Mouse (Mus musculus): ENCODE measurements around the gene Abcb4. TPM values are rescaled to one million over a fixed set of nuclear protein-coding genes. Genes with fewer than 3 reads are reported as not detected.

The Abcb4 gene
- polyA plus RNA-seq, 1 experiment, result 0.04 TPM

- no peak for TF ChIP-seq POLR2AphosphoS2 (IDR thresholded peaks at IDR 0.05; ENCODE audit: insufficient read length, low read depth)
- TF ChIP-seq MYOD1 (IDR thresholded peaks at IDR 0.05; ENCODE audit: control insufficient read depth in 1 of 3, insufficient read length in 2 of 3, low read depth in 2 of 3), result no peak
- no peak for TF ChIP-seq REST (IDR thresholded peaks at IDR 0.05; ENCODE audit: insufficient read depth, insufficient read length)
- TF ChIP-seq E2F4 (IDR thresholded peaks at IDR 0.05; ENCODE audit: insufficient read depth), result no peak
- TF ChIP-seq POLR2A (IDR thresholded peaks at IDR 0.05; ENCODE audit: insufficient read length, low read depth), result no peak
- no peak for TF ChIP-seq TCF3 (IDR thresholded peaks at IDR 0.05; ENCODE audit: insufficient read length, low read depth)
- TF ChIP-seq MAX (IDR thresholded peaks at IDR 0.05; ENCODE audit: low read depth), result no peak
- no peak for TF ChIP-seq TCF12 (IDR thresholded peaks at IDR 0.05; ENCODE audit: insufficient read depth, poor library complexity, severe bottlenecking)
- no peak for TF ChIP-seq MYOG (IDR thresholded peaks at IDR 0.05; ENCODE audit: control insufficient read depth in 1 of 3, insufficient read depth in 1 of 3, insufficient read length in 2 of 3, low read depth in 2 of 3)
- TF ChIP-seq SRF (IDR thresholded peaks at IDR 0.05; ENCODE audit: control insufficient read depth, insufficient read length, low read depth), result no peak
- TF ChIP-seq USF1 (IDR thresholded peaks at IDR 0.05; ENCODE audit: low read depth), result no peak
- no peak for TF ChIP-seq CEBPB (IDR thresholded peaks at IDR 0.05; ENCODE audit: insufficient read depth, poor library complexity, severe bottlenecking)
- no peaks in the 10 kb centered on the region for H3K79me2 ChIP-seq (ENCODE audit: control insufficient read depth, insufficient read depth)
- H3K4me2 ChIP-seq (ENCODE audit: low read depth), result no peak overlapping the region
- H3ac ChIP-seq (ENCODE audit: control insufficient read depth, insufficient read length), result no peak overlapping the region
- H3K36me3 ChIP-seq (ENCODE audit: control insufficient read depth, insufficient read depth), result no peaks in the 10 kb centered on the region
- H3K4me3 ChIP-seq, result no peak overlapping the region
- H3K27me3 ChIP-seq (ENCODE audit: control insufficient read depth, insufficient read depth, insufficient read length), result no peaks in the 10 kb centered on the region
These were observed 20.3 kb upstream of the Abcb4 start for GRCm38 (mm10) chr5:8872979-8873915.

GRCm38 (mm10) chr5:8877086-8877485 lies 16.4 kb upstream of the Abcb4 start:
- H3K36me3 ChIP-seq (ENCODE audit: control insufficient read depth, insufficient read depth), result no peaks in the 10 kb centered on the region
- TF ChIP-seq TCF12 (IDR thresholded peaks at IDR 0.05; ENCODE audit: insufficient read depth, poor library complexity, severe bottlenecking) (no peak), MAX (IDR thresholded peaks at IDR 0.05; ENCODE audit: low read depth) (no peak), POLR2A (IDR thresholded peaks at IDR 0.05; ENCODE audit: insufficient read length, low read depth) (no peak), USF1 (IDR thresholded peaks at IDR 0.05; ENCODE audit: low read depth) (no peak), REST (IDR thresholded peaks at IDR 0.05; ENCODE audit: insufficient read depth, insufficient read length) (no peak), MYOG (IDR thresholded peaks at IDR 0.05; ENCODE audit: control insufficient read depth in 1 of 3, insufficient read depth in 1 of 3, insufficient read length in 2 of 3, low read depth in 2 of 3) (no peak), CEBPB (IDR thresholded peaks at IDR 0.05; ENCODE audit: insufficient read depth, poor library complexity, severe bottlenecking) (no peak), POLR2AphosphoS2 (IDR thresholded peaks at IDR 0.05; ENCODE audit: insufficient read length, low read depth) (no peak), MYOD1 (IDR thresholded peaks at IDR 0.05; ENCODE audit: control insufficient read depth in 1 of 3, insufficient read length in 2 of 3, low read depth in 2 of 3) (no peak), E2F4 (IDR thresholded peaks at IDR 0.05; ENCODE audit: insufficient read depth) (no peak), TCF3 (IDR thresholded peaks at IDR 0.05; ENCODE audit: insufficient read length, low read depth) (no peak), SRF (IDR thresholded peaks at IDR 0.05; ENCODE audit: control insufficient read depth, insufficient read length, low read depth) (no peak)

GRCm38 (mm10) chr5:8877800-8878199 lies 15.7 kb upstream of the Abcb4 start:
- H3ac ChIP-seq (ENCODE audit: control insufficient read depth, insufficient read length), result no peak overlapping the region
- H3K27me3 ChIP-seq (ENCODE audit: control insufficient read depth, insufficient read depth, insufficient read length), result no peaks in the 10 kb centered on the region
- no peaks in the 10 kb centered on the region for H3K36me3 ChIP-seq (ENCODE audit: control insufficient read depth, insufficient read depth)
- H3K4me2 ChIP-seq (ENCODE audit: low read depth), result no peak overlapping the region
- no peak overlapping the region for H3K4me3 ChIP-seq
- H3K79me2 ChIP-seq (ENCODE audit: control insufficient read depth, insufficient read depth), result no peaks in the 10 kb centered on the region
- TF ChIP-seq POLR2A (IDR thresholded peaks at IDR 0.05; ENCODE audit: insufficient read length, low read depth) (no peak), MYOD1 (IDR thresholded peaks at IDR 0.05; ENCODE audit: control insufficient read depth in 1 of 3, insufficient read length in 2 of 3, low read depth in 2 of 3) (no peak), SRF (IDR thresholded peaks at IDR 0.05; ENCODE audit: control insufficient read depth, insufficient read length, low read depth) (no peak), REST (IDR thresholded peaks at IDR 0.05; ENCODE audit: insufficient read depth, insufficient read length) (no peak), MYOG (IDR thresholded peaks at IDR 0.05; ENCODE audit: control insufficient read depth in 1 of 3, insufficient read depth in 1 of 3, insufficient read length in 2 of 3, low read depth in 2 of 3) (no peak), TCF12 (IDR thresholded peaks at IDR 0.05; ENCODE audit: insufficient read depth, poor library complexity, severe bottlenecking) (no peak), E2F4 (IDR thresholded peaks at IDR 0.05; ENCODE audit: insufficient read depth) (no peak), TCF3 (IDR thresholded peaks at IDR 0.05; ENCODE audit: insufficient read length, low read depth) (no peak), USF1 (IDR thresholded peaks at IDR 0.05; ENCODE audit: low read depth) (no peak), MAX (IDR thresholded peaks at IDR 0.05; ENCODE audit: low read depth) (no peak), POLR2AphosphoS2 (IDR thresholded peaks at IDR 0.05; ENCODE audit: insufficient read length, low read depth) (no peak), CEBPB (IDR thresholded peaks at IDR 0.05; ENCODE audit: insufficient read depth, poor library complexity, severe bottlenecking) (no peak)

More at GRCm38 (mm10) chr5:8877086-8877485, 16.4 kb upstream of the Abcb4 start:
- Histone ChIP-seq H3K4me3 (no peak overlapping the region), H3K79me2 (ENCODE audit: control insufficient read depth, insufficient read depth) (no peaks in the 10 kb centered on the region), H3K27me3 (ENCODE audit: control insufficient read depth, insufficient read depth, insufficient read length) (no peaks in the 10 kb centered on the region), H3ac (ENCODE audit: control insufficient read depth, insufficient read length) (no peak overlapping the region), H3K4me2 (ENCODE audit: low read depth) (no peak overlapping the region)

- no peaks in the 10 kb centered on the region for H3K27me3 ChIP-seq (ENCODE audit: control insufficient read depth, insufficient read depth, insufficient read length)
- no peak overlapping the region for H3K4me2 ChIP-seq (ENCODE audit: low read depth)
- H3K36me3 ChIP-seq (ENCODE audit: control insufficient read depth, insufficient read depth), result no peaks in the 10 kb centered on the region
- no peak overlapping the region for H3K4me3 ChIP-seq
- no peak for TF ChIP-seq SRF (IDR thresholded peaks at IDR 0.05; ENCODE audit: control insufficient read depth, insufficient read length, low read depth)
- no peak for TF ChIP-seq POLR2AphosphoS2 (IDR thresholded peaks at IDR 0.05; ENCODE audit: insufficient read length, low read depth)
- H3K79me2 ChIP-seq (ENCODE audit: control insufficient read depth, insufficient read depth), result no peaks in the 10 kb centered on the region
- H3ac ChIP-seq (ENCODE audit: control insufficient read depth, insufficient read length), result no peak overlapping the region
These were observed 7.7 kb upstream of the Abcb4 start for GRCm38 (mm10) chr5:8885837-8886236.

Measured in myocyte (in vitro differentiated cells).